Mouse (Mus musculus) olfactory bulb, adult 2 months (tissue): ENCODE results near the gene Stk19.

ENCODE experiments used
- CTCF ChIP-seq: fragments of 200-500 bp; IDR thresholded peaks from 2 replicates; pipeline ENCODE4 v1.5.1; 2012; ENCODE audit warnings: low read depth, mild to moderate bottlenecking, low read length, moderate library complexity; ENCODE audit not compliant: insufficient read depth
- POLR2A ChIP-seq: fragments of 200-500 bp; IDR thresholded peaks from 2 replicates; pipeline ENCODE4 v1.6.1; 2012; ENCODE audit warnings: mild to moderate bottlenecking, low read depth, low read length, moderate library complexity; ENCODE audit not compliant: insufficient read depth

- 0 out of 2 replicates have a peak, but pooled peaks have one; percentile 8 for TF ChIP-seq CTCF
- no peak for TF ChIP-seq POLR2A
Measured at GRCm38 (mm10) chr17:34804871-34805562, 31.7 kb downstream of the Stk19 start.
